Mouse (Mus musculus): ENCODE results near the gene Fam217a. TPM values are rescaled to one million over a fixed set of nuclear protein-coding genes. Genes with fewer than 3 reads are reported as not detected.
"Not testable (repeated sequence)": the region's sequence is repeated elsewhere in the genome, so short reads cannot be mapped to it uniquely, and the experiment has no call there.

Fam217a gene
- under 1 TPM; 0.30 to 0.87 TPM for total RNA-seq (2021)

DNA sequence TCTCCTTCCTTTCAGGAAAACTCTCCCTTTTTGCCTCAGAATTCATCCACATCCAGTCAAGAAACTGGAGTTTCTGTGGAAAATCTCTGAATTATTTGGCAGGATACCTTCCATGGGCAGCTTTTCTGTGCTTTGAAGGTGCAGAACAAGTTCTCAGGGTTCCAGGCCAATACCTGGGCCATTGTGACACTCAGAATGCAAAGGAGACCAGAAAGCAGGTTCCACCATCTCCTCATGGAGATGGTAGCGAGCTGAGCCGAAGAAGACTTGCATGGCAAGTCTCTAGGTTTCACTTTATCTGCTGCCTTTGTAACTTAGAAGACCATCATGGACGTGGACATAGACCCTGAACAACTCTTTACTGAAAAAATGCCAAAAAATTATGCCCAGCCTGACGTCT lies at the start of gene Fam217a, which contains the start of gene 4933417A18Rik:
TSS of gene Fam217a (minus strand) at position 101 of the 400 bp plus-strand sequence.
TSS of gene 4933417A18Rik (plus strand) at position 200 of the 400 bp plus-strand sequence.
- DNase-seq (ENCODE audit: extremely low spot score in 1 of 2, low spot score in 1 of 2), result no peak

DNA sequence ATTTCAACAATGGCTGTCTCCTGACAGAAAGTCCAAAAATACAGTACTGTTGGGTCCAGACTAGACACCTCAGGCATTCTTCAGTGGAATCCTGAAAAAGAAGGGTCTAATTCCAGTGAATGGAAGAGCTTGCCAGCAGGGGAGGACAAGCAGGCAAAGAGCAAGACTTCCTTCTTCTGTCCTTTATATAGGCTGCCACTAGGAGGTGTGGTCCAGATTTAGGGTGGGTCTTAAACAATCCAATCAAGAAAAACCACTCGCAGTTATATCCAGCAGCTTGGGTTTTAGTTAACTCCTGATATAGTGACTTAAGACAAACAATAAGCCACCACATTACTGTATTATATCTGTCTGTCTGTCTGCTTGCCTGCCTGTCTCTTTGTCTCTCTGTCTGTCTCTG lies 49.7 kb upstream of the Fam217a start:
- no peak for DNase-seq (ENCODE audit: extremely low spot score in 1 of 2, low spot score in 1 of 2)

DNA sequence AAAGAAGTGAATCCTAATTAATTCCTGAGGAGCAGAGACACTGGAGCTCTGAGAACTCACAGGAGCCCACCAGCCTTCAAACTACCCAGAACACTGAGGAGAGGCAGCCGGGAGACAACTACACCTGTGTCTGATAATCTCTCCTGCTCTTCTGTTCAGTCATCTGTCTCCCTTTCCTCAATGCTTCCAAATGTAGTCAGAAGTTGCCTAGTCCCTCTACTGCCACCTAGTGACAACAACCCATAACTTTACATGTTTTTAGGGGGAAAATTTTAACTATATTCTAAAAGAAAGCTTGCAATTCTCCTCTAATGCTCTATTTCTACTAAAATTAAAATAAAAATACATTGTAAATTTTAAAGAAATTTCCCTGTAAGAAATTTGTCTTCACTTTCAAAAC lies 49.0 kb upstream of the Fam217a start:
- no peak for DNase-seq (ENCODE audit: extremely low spot score in 1 of 2, low spot score in 1 of 2)

DNA sequence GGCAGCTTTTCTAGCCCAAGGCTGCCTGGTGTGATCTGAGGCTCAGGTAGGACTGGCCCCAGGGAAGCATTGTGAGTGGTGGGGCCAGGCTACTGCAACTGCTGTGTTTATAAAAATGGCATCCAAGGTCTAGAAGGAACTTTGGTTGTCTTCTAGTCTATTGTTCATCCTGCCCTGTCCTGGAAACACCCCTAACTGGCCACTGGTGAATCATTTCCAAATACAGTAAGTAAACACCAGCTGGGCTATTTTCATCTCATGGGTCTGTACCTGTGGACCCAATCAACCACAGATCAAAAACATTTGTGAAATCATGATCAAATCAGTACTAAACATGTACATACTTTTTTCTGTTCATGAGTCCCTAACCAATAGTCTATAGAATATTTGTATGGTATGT lies 48.3 kb upstream of the Fam217a start:
- DNase-seq (ENCODE audit: extremely low spot score in 1 of 2, low spot score in 1 of 2), result not testable (repeated sequence)

DNA sequence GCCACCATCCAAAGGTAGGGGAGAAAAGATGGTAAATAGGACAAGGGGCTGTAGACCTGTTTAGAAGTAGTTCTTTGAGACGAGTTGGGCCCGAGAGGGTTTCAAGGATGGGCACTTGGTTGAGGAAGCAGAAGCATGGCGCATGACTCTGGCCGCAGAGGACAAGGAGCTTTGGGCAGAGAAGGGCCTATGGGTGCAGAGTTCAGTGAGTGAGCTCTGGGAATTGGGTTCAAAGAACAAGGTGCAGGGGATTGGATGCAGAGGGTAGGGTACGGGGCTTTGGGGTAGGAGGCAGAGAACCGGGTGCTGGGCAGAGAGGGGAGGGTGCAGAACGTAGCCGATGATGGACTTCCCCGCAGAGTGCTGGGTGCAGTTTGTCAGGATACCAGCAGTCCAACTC lies 41.5 kb upstream of the Fam217a start:
- not testable (repeated sequence) for DNase-seq (ENCODE audit: extremely low spot score in 1 of 2, low spot score in 1 of 2)

DNA sequence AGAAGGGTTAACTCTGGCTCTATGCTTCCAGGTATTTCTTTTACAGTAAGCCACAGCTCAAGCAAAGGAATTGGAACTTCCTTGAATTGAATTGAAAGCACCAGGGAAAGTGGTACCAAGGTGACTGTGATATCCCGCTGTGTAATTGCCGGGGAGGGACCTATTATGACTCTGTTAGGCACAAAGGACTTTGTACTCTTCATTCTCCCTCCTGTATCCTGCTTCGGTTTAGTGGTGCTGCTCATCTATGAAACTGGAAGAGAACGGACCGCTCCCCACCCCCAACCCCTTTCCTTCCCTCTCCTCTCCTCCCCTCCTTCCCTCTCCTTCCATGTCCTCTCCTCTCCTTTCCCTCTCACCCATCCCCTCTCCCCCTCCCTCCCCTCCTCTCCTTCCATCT lies 40.8 kb upstream of the Fam217a start:
- no peak for DNase-seq (ENCODE audit: extremely low spot score in 1 of 2, low spot score in 1 of 2)

DNA sequence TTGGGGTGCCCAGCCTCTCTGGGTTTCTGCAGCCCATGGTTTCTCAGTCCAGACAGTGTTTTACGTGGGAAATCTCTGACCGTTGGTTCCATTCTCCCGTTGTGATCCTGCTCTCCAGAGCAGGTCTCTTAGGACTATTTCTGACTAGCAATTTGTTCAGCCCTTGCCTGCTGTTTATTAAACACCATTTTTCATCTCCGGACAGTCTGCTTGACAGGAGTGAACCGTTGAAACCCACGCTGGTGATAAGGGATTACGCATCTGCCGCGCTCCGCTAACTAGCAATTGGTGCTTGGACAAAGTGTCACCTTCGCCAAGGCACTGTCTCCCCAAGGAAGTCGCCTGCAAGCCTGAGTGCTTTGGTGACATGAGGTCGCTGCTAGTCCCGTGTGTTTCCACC lies 40.3 kb upstream of the Fam217a start:
- DNase-seq (ENCODE audit: extremely low spot score in 1 of 2, low spot score in 1 of 2), result no peak

DNA sequence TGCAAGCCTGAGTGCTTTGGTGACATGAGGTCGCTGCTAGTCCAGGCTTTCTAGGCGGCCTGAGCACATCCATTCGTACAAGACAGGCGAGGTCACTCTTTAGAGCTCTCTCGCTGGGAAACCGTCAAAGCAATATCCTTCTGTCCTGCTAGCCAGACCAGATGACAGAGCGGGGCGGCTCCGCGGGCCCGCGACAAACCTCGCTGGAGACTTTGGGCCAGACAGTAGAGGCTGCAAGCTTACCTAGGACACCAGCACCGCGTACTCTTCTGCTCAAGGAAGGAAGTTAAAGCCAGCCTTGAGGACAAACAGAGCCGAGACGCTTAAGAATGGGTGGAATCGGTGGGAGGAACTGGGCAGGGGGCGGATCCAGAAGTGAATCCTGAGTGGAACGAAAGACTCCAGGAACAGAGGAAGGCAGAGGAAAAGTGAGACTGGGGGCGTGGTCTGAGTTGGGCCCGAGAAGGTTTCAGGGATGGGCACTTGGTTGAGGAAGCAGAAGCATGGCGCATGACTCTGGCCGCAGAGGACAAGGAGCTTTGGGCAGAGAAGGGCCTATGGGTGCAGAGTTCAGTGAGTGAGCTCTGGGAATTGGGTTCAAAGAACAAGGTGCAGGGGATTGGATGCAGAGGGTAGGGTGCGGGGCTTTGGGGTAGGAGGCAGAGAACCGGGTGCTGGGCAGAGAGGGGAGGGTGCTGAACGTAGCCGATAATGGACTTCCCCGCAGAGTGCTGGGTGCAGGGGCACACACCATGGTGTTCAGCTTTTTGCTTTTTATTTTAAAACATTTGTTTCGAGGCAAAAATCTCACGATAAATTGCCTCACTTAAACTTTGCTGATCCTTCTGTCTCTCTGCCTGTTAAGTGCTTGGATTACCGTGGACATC lies 39.6 kb upstream of the Fam217a start, which contains the start of gene Eci3:
TSS of gene Eci3 (minus strand) at position 300 of the 887 bp plus-strand sequence.
- DNase-seq (ENCODE audit: extremely low spot score in 1 of 2, low spot score in 1 of 2), result no peak

DNA sequence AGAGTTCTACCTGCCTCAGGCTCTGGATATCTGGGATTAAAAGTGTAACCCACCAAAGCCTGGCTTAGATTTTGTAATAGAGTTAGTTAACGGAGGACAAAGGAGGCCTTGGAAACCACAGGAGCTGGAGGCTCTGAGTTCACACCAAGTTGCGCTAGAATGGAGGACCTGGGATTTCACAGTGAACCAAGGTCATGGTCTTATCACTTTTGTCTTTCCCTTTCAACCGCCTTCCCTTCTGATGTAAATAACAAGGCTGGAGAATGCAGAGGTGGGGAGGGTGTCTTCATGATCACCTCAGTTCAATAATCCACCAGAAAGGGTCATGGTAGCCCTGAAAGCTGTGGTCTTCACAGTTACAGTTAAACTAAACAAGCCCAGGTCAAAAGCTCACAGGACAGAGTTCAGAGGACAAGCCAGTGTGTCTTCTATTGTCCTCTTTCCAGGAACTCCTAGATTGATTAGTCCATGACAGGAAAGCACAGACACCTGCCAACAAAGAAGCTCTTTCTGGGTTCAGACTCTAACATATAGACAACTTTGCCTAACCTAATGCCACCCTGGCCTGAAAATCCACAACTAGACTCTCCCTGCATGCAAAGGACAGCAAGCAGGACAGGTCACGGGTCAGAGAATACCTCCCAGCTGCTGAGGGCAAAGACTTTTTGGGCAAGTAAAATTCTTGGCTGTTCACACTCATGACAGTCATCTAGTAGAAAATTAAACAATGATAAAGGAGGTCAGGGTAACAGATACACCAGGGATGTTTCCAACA lies 37.1 kb upstream of the Fam217a start:
- no peak for DNase-seq (ENCODE audit: extremely low spot score in 1 of 2, low spot score in 1 of 2)

DNA sequence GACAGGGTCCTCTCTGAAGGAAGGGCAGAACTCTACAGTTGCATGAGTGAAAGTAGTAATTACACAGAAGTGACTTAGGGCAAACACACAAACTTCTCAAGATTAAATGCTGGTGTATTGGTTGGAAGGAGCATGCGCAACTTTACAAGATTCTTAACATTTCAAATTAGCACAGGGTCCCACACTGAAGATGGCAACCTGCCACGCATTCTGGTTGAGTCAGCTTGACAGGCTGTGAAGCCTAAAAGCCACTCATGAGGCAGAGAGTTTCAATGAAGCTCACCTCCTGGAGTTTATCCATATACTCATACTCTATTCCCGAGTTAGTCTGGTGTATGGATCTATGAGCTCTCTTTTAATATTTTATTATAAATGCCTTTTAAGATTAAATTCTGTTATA lies 34.0 kb upstream of the Fam217a start:
- not testable (repeated sequence) for DNase-seq (ENCODE audit: extremely low spot score in 1 of 2, low spot score in 1 of 2)

DNA sequence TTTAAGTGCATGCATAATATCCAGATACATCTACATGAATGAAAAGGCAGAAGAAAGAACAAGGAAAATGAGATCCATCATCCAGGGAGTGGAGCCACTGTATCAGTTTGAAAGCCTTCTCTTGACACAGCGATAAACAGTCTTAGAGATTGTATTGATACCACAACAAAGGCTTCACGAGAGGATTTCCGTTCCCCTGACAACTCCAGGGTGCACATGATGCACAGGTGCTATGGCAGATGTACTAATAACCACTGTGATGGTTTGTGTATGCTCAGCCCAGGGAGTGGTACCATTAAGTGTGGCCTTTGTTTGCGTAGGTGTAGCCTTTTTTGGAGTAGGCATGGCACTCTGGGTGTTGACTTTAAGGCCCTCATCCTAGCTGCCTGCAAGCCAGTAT lies 32.8 kb upstream of the Fam217a start:
- no peak for DNase-seq (ENCODE audit: extremely low spot score in 1 of 2, low spot score in 1 of 2)

DNA sequence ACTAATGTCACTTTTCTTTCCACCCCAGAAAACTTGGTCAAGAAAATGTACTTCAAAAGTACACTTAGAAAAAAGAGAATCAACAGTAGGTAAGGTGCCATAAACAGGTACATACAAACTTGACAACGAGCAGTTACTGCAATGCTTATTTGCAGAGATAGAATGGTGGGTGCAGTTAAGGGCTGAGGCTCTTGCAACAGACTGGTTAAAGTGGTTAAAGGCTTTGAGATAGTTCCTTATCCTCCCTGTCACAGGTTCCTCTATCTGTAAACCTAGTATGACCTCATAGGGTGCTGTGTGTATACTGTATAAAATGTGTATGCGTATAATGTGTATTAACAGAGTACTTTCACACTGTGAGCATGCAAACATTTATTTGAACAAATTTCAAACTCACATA lies 27.3 kb upstream of the Fam217a start:
- not testable (repeated sequence) for DNase-seq (ENCODE audit: extremely low spot score in 1 of 2, low spot score in 1 of 2)

DNA sequence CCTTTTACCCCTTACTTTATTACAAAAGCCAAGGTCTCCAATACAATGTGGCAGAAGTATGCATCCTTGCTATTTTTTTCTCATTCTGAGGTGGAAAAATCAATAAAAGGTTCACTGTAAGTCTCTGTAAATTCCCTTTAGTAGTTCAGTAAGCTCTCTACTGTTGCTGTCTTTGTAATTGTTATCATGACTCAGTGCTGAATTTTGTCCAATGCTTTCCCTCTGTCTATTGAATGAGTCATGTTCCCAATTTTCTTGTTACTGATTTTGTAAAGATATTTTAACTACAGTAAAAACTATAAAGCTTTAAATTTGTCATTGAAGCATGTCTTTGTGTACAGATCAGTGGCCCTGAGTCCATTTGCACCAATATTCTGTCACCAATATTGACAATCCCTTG lies 18.3 kb upstream of the Fam217a start:
- DNase-seq (ENCODE audit: extremely low spot score in 1 of 2, low spot score in 1 of 2), result no peak

DNA sequence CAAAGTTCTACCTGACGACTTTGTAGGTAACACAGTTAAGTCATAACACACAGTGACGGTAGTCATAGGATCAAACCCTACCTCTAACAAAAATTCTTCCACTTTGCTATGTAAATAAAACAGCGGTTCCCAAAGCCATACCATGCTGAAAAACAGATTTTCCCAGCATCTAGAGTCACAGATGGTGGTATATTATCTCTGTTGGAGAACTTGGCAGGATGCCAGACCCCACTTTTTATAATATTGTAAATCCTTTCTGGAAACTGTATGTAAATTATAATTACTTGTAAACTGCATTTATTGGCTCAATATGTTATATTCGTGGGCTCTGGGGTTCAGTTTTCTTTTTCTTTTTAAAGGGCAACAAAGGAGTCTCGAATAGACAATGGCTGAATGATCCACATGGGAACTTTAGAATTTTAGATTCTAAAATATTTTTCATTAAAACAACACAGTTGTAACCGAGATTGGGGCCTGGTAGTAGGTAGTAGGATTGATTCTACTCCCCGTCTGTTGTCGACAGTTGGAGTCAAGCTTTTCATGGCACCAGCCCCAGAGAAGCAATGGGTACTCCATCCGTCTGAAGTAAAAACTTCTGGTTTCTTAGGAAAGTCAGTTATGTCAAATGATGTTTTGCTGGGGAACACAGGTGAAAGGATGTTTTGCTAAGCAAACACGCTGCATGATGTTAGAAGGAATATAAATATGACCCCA lies 11.0 kb upstream of the Fam217a start:
- DNase-seq (ENCODE audit: extremely low spot score in 1 of 2, low spot score in 1 of 2), result peak in 1 of 2 experiments; percentile 29

DNA sequence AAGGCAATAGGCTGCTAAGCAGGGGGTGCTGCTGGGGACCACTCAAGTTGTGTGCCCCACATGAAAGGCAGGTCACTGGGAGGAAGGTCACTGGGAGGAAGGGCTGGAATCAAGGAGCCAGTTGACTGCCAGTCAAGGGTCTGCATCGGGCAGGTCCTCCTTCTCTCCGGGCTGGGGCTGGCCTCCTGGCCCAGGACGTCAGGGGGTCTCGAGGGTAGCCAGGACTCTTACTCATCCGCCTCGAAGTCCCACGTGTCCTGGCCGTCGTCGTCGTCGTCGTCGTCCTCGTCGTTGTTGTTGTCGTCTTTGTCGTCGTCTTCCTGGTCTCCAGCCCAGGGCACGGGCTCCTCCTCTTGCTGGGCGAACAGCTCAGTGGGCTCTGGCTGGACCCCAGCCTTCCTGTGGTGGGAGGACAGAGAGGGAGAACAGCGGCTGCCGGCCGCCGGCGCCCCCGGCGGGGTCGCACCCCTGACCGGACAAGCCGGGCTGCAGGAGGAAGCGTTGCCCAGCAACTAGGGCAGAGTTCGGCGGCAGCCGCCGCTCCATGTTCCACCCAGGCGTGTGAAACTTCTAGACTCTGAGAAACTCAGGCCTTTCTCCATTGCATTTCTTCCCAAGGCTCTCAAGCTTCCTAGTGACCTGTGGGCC lies 7.5 kb downstream of the Fam217a start:
- no peak for DNase-seq (ENCODE audit: extremely low spot score in 1 of 2, low spot score in 1 of 2)

DNA sequence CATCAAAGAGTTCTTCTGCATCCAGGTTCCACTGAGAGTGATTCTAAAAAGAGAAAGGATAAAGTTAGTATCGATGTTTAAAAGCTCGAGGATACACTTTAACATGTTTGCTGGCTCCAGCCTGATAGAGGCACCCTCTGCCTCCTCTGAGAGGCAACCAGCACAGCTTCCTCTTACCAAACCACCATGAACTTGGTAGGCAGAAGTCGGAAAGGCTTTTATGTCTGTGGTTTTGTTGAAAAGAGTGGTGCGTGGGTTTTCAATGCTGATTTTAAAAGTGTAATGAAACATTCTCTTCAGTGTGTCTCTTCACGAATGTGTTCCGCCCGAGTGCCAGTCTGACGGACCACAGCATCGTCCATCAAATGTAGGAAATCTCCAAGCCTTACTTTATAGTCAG lies 9.5 kb downstream of the Fam217a start:
- no peak for DNase-seq (ENCODE audit: extremely low spot score in 1 of 2, low spot score in 1 of 2)

DNA sequence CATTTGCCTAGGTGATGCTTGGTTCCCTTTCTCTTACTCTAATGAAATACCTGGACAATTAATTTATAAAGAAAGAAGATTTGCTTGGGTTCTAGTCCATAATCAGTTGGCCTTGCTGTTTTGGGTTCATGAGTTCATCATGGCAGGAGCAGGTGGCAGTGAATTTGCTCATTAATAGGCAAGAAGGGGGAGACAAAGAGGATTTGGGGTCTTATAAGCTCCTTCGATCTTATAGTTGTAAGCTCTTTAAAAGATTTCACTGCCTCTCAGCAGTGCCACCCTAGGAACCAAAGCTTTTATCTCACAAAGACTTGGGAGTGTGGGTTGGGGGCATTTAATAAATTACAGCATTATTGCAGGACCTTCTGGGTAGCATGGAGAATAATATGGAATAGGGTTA lies 31.2 kb downstream of the Fam217a start:
- no peak for DNase-seq (ENCODE audit: extremely low spot score in 1 of 2, low spot score in 1 of 2)

DNA sequence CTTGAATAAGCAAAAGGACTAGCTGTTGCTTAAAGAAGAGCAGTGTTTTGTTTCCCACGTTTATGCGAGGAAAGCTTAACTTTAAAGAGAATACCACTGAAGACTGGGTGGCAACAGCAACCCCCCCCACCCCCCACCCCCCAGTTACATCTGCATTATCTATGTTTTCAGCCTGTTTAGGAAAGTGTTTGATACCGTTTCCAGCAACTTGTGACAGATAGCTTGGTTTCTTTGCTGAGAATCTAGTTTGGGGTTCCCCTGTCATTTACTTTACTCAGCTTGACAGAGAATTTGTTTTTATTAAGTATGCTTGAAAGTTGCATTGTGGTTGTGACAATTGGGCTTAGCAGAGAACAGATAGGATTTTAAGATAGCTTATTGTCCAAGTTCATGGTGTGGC lies 47.6 kb downstream of the Fam217a start:
- DNase-seq (ENCODE audit: extremely low spot score in 1 of 2, low spot score in 1 of 2), result no peak

DNA sequence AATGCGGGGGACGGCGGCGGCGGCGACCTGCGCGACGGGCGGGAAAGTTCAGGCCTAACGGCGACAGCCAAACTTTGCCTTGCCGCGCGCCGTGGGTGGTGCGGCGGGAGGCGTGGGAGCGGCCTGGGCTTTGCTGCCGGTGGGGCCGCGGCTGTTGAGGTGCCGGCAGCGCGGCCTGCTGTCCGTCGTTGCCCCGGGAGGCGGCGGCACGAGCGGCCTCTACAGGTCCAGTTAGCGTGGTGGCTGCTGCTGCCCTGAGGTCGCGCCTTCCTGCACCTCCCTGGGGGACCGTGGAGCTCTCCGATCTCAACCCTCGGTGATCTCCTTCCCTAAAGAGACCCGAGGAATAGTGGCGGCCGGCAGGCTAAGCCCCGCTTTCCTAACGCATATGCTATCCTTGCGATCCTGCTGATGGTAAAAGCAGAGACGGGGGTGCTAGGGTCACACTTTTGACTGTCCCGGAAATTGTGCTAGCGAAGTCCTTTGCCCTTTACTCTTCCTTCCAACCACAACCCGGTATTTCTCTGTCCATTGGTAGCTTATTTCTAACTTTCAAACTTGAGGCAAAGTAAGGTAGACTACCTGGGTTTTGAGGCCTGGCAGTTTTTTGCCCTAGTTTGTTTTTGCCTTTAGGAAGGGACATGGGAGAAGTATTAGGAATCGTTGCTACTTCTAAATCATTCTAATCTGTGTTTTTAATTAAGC lies 48.2 kb downstream of the Fam217a start:
- peak in 1 of 2 experiments; percentile 31 for DNase-seq (ENCODE audit: extremely low spot score in 1 of 2, low spot score in 1 of 2)
